Mouse (Mus musculus): ENCODE measurements around the gene Ggt1.

Gene Ggt1

DNA sequence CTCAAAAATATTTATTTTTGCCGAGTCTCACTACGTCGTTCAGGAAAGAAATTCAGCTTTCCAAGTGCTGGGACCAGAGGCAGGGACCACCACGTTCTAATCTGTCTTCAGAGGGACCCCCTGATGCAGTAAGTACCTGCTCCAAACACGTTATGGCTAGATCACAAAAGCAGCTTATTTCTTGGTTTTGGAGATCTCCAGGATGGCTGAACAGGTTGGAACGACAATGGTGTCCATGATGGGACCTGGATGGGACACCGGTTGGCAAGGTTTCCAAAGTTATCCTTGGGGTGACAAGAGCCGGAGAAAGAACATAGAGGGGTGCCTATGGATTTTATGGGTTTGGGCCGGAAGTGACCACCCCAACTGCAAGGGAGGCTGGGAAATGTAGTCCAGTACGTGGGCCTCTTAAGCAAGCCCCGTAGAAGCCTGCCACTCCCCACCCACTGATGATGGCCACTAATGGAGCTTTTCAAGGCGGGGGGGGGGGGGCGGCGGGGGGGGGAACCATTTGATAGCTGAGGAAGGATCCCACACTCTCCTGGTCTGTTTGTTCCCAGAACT, 72.3 kb downstream of the Ggt1 start:
- DNase-seq (ENCODE audit: low spot score) = no peak

DNA sequence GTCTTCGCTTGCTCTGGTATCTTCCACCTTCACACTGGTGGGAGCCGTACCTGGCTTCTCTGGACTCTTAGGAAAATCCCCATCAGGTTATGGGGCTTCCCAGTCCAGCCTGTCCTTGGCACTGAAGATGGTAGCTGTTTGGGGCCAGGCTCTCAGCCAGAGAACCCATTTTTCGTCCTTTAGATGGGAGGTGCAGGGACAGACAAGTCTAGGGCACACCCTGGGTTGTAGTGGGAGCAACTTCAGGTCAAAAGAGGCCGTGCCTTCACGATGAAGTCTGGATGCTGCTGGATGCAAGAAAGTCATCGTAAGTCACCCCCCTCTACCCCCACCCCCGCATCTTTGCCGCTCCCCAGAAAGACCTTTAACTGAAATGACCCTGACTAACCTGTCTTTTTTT, 73.2 kb downstream of the Ggt1 start:
- no peak for DNase-seq (ENCODE audit: low spot score)

DNA sequence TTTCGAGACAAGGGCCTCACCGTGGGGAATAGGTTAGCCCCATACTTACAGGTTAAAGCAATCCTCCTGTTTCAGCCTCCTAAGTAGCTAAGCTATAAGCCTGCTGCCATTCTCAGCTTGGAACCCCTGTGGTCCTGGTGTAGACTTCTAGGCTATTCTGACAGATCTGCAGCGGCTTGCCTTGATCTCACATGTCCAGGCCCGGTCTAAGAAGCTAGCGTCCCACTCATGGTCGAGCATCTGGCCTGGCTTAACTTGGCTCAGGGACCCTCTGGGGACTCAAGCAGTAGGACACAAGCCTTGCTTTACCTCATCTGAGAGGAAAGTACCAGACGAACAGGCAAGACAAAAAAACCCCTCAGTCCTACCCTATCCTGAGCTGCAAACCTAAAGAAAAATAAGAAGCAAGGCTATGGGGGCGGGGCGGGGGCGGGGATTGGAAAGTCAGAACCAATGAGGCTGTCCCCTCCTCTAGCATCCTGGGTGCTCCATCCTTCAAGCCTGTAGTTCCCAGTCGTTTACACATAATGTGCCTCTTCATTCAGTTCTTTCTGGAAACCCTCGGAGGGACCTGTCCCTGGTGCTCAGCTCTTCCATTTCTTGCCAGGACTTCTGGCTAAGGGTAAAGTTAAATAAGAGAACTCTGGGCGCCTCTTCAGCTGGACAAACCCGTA, 73.8 kb downstream of the Ggt1 start:
- DNase-seq (ENCODE audit: low spot score) = no peak

DNA sequence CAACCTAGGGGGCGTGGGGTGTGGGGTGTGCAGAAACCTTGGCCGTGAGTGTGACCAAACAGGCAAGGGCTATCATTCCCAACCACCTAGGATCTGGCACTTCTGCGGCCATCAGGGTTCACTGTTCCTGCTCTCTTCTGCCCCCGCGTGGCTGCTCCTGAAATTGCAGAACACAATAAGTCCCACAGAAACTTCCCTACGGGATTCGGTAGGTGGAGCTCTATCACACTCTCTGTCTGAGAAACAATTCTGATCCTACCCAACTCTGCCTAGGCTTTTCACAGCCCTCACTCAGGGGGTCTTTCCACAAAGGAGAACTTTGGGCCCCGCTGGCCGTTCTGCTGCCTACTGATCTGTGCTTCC, 74.3 kb downstream of the Ggt1 start:
- peak; percentile 87 for DNase-seq (ENCODE audit: low spot score)

Measured in layer of hippocampus, adult 11-12 months (tissue).